Mouse (Mus musculus) embryonic facial prominence, embryonic 10.5 days (tissue): Measurements from ENCODE around the gene Palm3. TPM values are rescaled to one million over a fixed set of nuclear protein-coding genes. Genes with fewer than 3 reads are reported as not detected.

Source experiments
- DNase-seq: peaks from one replicate; pipeline ENCODE4 v3.0.0-alpha.2; 2017; ENCODE audit warnings: low spot score
- H3K27ac ChIP-seq: fragments of 300-500 bp; sonication (generic); replicated peaks from 2 replicates; pipeline ENCODE4 v1.5.1; 2016; ENCODE audit warnings: mild to moderate bottlenecking
- H3K27me3 ChIP-seq: fragments of 300-500 bp; sonication (generic); replicated peaks from 2 replicates; pipeline ENCODE4 v1.6.1; 2016; ENCODE audit warnings: low read depth, mild to moderate bottlenecking; ENCODE audit not compliant: poor library complexity, severe bottlenecking
- H3K36me3 ChIP-seq: fragments of 300-500 bp; sonication (generic); replicated peaks from 2 replicates; pipeline ENCODE4 v1.6.1; 2016; ENCODE audit warnings: mild to moderate bottlenecking, moderate library complexity
- H3K4me1 ChIP-seq: fragments of 300-500 bp; sonication (generic); 2 replicates; pipeline ENCODE4 v1.6.1; 2016
- H3K4me3 ChIP-seq: fragments of 300-500 bp; sonication (generic); 2 replicates; pipeline ENCODE4 v1.5.1; 2016; ENCODE audit warnings: mild to moderate bottlenecking, moderate library complexity
- H3K9me3 ChIP-seq: fragments of 300-500 bp; sonication (generic); 2 replicates; pipeline ENCODE4 v1.6.1; 2016; ENCODE audit warnings: mild to moderate bottlenecking
- WGBS: fragments of 180-500 bp; shearing (Covaris S2); methylation state at CpG from one replicate; pipeline ENCODE4 v1.1.7; 2016; 5-methylcytosine and 5-hydroxymethylcytosine counted together
- polyA plus RNA-seq: library from polyadenylated mRNA; unstranded; fragments of >200 nt; fragmentation: Nextera tagmentation; extraction: Ambion mirVana; gene quantifications from 2 replicates; pipeline ENCODE4 v1.2.1, GENCODE M21; 2016

Palm3 gene
- polyA plus RNA-seq, 1 experiment from 2014 or later, result 9.3 TPM

GRCm38 (mm10) chr8:84065037-84065436 is 43.8 kb downstream of the Palm3 start, which contains the start of gene Gm10643:
Gm10643 (minus strand) TSS chr8:84065137.
- Histone ChIP-seq H3K27me3 (no peaks in the 10 kb centered on the region), H3K4me3 (peak within 1 kb of the TSS; percentile 92), H3K4me1 (peaks cover 33% of the 10 kb centered on the region), H3K27ac (peak within 1 kb of the TSS; percentile 97), H3K36me3 (no peaks in the 10 kb centered on the region), H3K9me3 (no peaks in the 10 kb centered on the region)
- DNase-seq, result no peak
- 89% methylated on average over 1 of the region's 1 CpGs for WGBS

DNA sequence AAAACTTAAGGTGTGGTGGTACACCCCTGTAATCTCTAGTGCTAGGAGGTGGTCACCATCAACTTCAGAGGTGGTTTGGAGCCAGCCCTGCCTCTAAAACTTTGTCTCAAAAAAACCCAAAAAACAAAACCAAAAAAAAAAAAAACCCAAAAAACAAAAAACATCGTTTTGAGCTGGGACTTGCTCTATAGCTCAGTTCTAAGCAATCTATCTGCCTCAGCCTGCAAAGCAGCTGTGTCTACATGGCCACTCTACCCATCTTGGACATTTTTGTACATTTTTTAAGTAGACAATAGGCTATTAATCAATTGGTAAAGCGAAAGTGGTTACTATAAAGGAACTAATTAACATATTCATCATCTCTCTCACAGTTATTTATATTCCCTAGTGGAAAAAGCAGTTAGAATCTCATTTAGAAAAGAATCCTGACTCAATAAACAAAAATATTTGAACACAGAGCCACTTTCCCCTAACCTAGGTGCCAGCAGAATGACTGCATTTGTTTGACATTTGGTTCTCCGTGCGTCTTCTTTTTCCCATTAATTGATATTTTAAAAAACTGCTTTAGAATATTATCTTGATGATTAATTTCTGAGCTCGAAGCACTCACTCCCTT is 44.3 kb downstream of the Palm3 start:
- peak overlapping the region; percentile 92 for H3K4me3 ChIP-seq
- H3K4me1 ChIP-seq, result peaks cover 37% of the 10 kb centered on the region
- H3K36me3 ChIP-seq, result no peaks in the 10 kb centered on the region
- no peak for DNase-seq
- H3K27me3 ChIP-seq, result no peaks in the 10 kb centered on the region
- peak overlapping the region; percentile 97 for H3K27ac ChIP-seq
- H3K9me3 ChIP-seq, result no peaks in the 10 kb centered on the region
- 40% methylated on average over 5 of the region's 5 CpGs for WGBS

DNA sequence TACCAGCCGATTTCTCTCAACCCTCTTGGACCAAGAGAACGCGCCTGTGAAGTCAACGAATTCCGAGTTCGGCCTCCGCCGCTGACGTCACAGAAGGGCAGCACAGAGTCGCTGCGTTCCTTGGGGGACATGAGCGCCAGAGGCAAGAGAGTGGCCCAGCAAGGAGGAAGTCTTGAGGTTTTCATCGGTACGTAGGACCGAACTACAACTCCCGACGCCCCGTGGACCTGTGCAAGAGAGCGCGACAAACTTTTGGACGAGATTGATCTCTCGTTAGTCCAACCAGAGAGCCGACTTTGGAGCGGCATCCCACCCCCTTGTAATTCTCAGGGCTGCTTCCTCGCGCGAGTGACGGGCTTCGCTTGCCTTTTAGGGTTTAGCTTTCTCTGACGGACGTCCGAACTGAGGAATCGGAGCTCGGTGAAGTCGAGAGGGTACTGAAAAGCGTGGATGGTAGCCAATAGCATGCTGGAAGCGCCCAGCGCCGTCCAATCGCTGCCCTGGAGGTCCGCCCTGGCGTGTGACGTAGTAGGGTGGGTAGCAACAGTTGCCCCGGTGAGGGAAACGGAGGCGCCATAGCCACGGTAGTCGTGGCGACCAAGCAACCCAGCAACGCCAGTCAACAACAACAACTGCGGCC is 45.1 kb downstream of the Palm3 start, which contains the start of gene Rfx1:
Gene Rfx1, plus strand, starts transcription at position 544 of the 640 bp plus-strand sequence.
- H3K4me1 ChIP-seq, result peaks cover 37% of the 10 kb centered on the region
- no peaks in the 10 kb centered on the region for H3K27me3 ChIP-seq
- peak within 1 kb of the TSS; percentile 97 for H3K27ac ChIP-seq
- no peaks in the 10 kb centered on the region for H3K36me3 ChIP-seq
- peak within 1 kb of the TSS; percentile 92 for H3K4me3 ChIP-seq
- no peaks in the 10 kb centered on the region for H3K9me3 ChIP-seq
- peak; percentile 99 for DNase-seq
- under 1% methylated on average over 51 of the region's 51 CpGs for WGBS

DNA sequence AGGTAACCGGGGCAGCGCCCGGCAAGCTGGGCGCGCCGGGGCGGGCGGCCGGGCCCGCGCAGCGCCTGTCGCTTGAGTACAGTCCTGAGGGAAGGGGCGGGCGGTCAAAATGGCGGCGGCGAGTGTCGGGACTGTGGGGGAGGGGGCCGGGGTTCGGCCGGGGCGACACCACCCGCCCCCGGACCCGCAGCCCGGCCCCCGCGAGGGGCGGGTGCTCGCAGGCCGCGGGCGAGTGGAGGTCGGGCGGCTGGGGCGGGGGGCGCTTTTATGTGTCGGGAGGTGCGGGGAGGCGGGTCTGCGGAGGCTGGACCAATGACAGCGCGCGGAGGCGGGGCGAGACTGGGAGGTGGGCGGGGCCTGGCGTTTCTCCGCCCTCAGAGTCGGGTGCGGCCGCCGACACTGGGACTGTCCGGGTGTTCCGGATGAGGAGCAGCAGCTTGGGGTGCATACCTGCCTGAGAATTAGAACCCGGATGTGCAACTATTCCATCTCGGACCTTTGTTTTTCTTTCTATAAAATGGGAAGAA is 45.8 kb downstream of the Palm3 start:
- H3K9me3 ChIP-seq, result no peaks in the 10 kb centered on the region
- WGBS, result under 1% methylated on average over 58 of the region's 58 CpGs
- peak overlapping the region; percentile 97 for H3K27ac ChIP-seq
- no peaks in the 10 kb centered on the region for H3K27me3 ChIP-seq
- peak overlapping the region; percentile 92 for H3K4me3 ChIP-seq
- H3K4me1 ChIP-seq, result peaks cover 41% of the 10 kb centered on the region
- peak; percentile 97 for DNase-seq
- no peaks in the 10 kb centered on the region for H3K36me3 ChIP-seq

DNA sequence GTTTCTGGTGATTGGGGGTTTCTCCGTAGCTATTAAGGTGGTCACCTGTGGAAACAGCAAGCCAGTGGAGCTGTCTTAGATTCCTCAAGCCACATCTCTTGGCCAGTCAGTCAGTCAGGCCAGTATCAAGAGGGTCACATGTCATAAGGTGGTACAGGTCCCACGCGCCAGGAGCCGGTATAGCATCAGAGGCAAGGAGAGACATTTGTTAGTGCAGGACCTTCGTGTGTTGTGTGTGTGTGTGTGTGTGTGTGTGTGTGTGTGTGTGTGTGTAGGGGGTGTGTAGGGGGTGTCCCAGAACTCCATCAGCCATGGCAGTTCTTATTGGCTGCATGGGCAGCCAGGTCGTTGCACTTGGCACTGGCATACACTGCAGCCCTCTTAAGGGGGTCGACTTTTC is 46.6 kb downstream of the Palm3 start:
- Histone ChIP-seq H3K36me3 (no peaks in the 10 kb centered on the region), H3K27me3 (no peaks in the 10 kb centered on the region), H3K4me3 (peak overlapping the region; percentile 92), H3K27ac (no peak overlapping the region), H3K9me3 (no peaks in the 10 kb centered on the region), H3K4me1 (peaks cover 48% of the 10 kb centered on the region)
- no peak for DNase-seq
- 90% methylated on average over 7 of the region's 7 CpGs for WGBS

DNA sequence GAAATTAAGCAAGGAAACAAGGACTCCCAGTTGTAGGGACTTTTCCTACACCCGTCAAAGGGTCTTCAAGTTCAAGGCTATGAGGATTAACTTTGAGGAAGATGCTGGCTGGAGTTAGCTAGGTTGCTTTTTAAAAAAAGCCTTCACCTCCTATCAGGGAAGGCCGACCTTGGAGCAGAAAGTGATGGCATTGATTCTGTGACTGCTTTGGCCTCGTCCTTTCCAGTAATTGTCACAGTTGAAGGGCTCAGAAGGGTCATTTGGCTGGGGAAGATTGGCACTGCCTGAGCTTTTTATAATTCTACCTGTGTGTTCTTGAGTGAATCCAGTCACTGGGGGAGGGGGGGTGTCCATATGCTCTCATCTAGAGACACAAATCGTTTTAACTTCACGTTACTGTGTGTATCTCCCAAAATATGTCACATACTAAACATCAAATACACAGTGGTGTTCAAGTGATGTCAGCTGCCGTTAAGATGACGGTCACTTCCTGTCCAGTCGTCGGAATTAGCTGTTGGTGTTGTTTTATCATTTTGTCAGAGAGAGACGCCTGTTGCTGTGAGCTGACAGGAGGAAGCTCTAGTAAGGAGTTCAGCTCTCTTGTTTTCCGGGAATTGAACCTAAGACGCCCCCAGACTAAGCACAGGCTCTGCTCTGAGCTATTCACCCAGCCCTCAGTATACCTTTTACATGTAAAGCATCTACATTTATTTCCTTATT is 47.2 kb downstream of the Palm3 start:
- no peak overlapping the region for H3K27ac ChIP-seq
- no peaks in the 10 kb centered on the region for H3K9me3 ChIP-seq
- DNase-seq, result no peak
- H3K4me1 ChIP-seq, result peaks cover 54% of the 10 kb centered on the region
- 75% methylated on average over 12 of the region's 12 CpGs for WGBS
- H3K27me3 ChIP-seq, result no peaks in the 10 kb centered on the region
- peak overlapping the region; percentile 92; the same call in 1 of the 2 replicates for H3K4me3 ChIP-seq
- no peaks in the 10 kb centered on the region for H3K36me3 ChIP-seq

- Histone ChIP-seq H3K27ac (0 out of 2 replicates have a peak overlapping the region, but pooled peaks have one; percentile 12), H3K36me3 (peaks cover 6% of the 10 kb centered on the region), H3K4me1 (peaks cover 59% of the 10 kb centered on the region), H3K27me3 (no peaks in the 10 kb centered on the region), H3K4me3 (no peak overlapping the region), H3K9me3 (no peaks in the 10 kb centered on the region)
- no peak for DNase-seq
- WGBS, result 27% methylated on average over 1 of the region's 1 CpGs
Observed at GRCm38 (mm10) chr8:84069169-84069568, 47.9 kb downstream of the Palm3 start.

- 75% methylated on average over 2 of the region's 2 CpGs for WGBS
- Histone ChIP-seq H3K4me1 (peaks cover 62% of the 10 kb centered on the region), H3K27ac (0 out of 2 replicates have a peak overlapping the region, but pooled peaks have one; percentile 12), H3K27me3 (no peaks in the 10 kb centered on the region), H3K4me3 (no peak overlapping the region), H3K9me3 (no peaks in the 10 kb centered on the region), H3K36me3 (peaks cover 12% of the 10 kb centered on the region)
- no peak for DNase-seq
Observed at GRCm38 (mm10) chr8:84069750-84070149, 48.5 kb downstream of the Palm3 start.

GRCm38 (mm10) chr8:84070241-84070640 is 49.0 kb downstream of the Palm3 start:
- H3K27me3 ChIP-seq, result no peaks in the 10 kb centered on the region
- no peak overlapping the region for H3K27ac ChIP-seq
- no peak overlapping the region for H3K4me3 ChIP-seq
- H3K36me3 ChIP-seq, result peaks cover 17% of the 10 kb centered on the region
- no peaks in the 10 kb centered on the region for H3K9me3 ChIP-seq
- DNase-seq, result no peak
- H3K4me1 ChIP-seq, result peaks cover 67% of the 10 kb centered on the region
- 86% methylated on average over 5 of the region's 5 CpGs for WGBS

DNA sequence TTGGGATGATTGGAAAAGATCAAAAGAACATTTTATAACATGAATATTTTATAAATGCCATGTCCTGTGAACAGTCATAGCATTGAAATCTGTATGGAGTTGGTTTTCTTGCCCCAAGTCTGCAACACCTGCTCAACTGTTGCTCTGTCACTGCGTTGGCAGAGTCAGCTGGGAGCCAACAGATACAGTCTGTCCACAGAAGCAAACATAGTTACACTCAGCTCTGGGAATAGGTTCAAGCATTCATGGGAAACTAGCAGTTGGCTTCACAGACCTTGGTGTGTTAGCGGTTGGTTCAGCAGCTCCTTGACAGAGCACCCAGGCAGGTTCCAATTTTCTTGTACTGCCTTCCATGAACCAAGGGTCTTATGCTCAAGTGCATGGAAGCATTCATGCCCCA is 49.4 kb downstream of the Palm3 start:
- no peaks in the 10 kb centered on the region for H3K27me3 ChIP-seq
- H3K4me3 ChIP-seq, result no peak overlapping the region
- peaks cover 21% of the 10 kb centered on the region for H3K36me3 ChIP-seq
- no peaks in the 10 kb centered on the region for H3K9me3 ChIP-seq
- peaks cover 69% of the 10 kb centered on the region for H3K4me1 ChIP-seq
- 91% methylated on average over 2 of the region's 2 CpGs for WGBS
- no peak for DNase-seq
- H3K27ac ChIP-seq, result no peak overlapping the region

DNA sequence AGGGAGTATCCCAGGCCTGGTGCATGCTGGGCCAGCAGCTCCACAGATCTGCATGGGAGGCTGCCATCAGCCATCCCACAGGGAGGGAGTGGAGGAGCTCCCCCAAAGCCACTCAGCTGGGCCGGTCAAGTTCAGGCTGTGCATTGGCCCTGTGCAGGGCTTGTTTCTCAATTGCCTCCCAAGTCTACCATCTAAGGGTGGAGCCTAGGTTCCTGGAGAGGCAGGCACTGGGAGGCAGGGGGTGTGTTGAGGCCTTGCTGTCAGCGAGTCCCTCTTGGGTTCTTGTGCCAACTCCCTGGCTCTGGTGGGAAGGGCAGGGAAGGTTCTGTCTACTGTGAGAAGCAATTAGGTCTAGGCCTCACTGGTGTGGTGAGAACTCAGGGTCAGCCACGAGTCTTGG is 50.6 kb downstream of the Palm3 start:
- peak overlapping the region; percentile 16; the same call in 1 of the 2 replicates for H3K27ac ChIP-seq
- peaks cover 33% of the 10 kb centered on the region for H3K36me3 ChIP-seq
- 82% methylated on average over 3 of the region's 3 CpGs for WGBS
- H3K27me3 ChIP-seq, result no peaks in the 10 kb centered on the region
- peaks cover 76% of the 10 kb centered on the region for H3K4me1 ChIP-seq
- DNase-seq, result no peak
- no peak overlapping the region for H3K4me3 ChIP-seq
- no peaks in the 10 kb centered on the region for H3K9me3 ChIP-seq

DNA sequence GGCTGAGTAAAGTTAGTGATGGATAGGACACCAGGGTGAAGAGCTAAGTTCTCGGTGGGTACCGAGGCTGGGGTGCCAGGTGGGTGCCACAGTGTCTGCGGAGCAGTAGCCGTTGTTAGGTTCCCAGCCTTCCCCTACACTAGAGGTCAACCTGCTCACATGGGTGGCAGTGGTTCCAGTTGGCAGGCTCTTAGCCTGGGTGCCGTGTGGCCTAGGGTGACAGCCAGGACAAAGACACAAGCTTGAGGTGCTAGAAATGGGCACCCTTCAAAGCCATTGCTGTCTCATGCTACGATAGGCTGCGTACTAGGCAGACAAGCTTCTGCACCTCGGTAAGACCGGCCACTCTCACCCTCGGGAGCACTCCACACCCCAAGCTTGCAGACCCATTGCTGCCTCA is 51.0 kb downstream of the Palm3 start:
- Histone ChIP-seq H3K4me3 (no peak overlapping the region), H3K27ac (no peak overlapping the region), H3K9me3 (no peaks in the 10 kb centered on the region), H3K4me1 (peaks cover 80% of the 10 kb centered on the region), H3K27me3 (no peaks in the 10 kb centered on the region), H3K36me3 (peaks cover 37% of the 10 kb centered on the region)
- no peak for DNase-seq
- WGBS, result 89% methylated on average over 10 of the region's 10 CpGs
